Mouse (Mus musculus) small intestine, adult 2 months (tissue): Measurements from ENCODE around the gene Dpyd. TPM values are rescaled to one million over a fixed set of nuclear protein-coding genes. Genes with fewer than 3 reads are reported as not detected.

Source experiments
- H3K27ac ChIP-seq: fragments of 200-500 bp; 2 replicates; pipeline ENCODE4 v1.5.1; 2012; ENCODE audit warnings: low read depth, low read length, control low read depth, inconsistent platforms; ENCODE audit not compliant: insufficient read depth
- H3K27me3 ChIP-seq: fragments of 200-500 bp; 2 replicates; pipeline ENCODE4 v1.6.1; 2012; ENCODE audit warnings: mild to moderate bottlenecking, moderate library complexity, low read length, inconsistent platforms; ENCODE audit not compliant: control insufficient read depth, insufficient read depth
- H3K36me3 ChIP-seq: fragments of 200-500 bp; 2 replicates; pipeline ENCODE4 v1.6.1; 2012; ENCODE audit warnings: mild to moderate bottlenecking, low read length, control low read depth, inconsistent platforms; ENCODE audit not compliant: control insufficient read depth, insufficient read depth
- H3K4me1 ChIP-seq: fragments of 200-500 bp; 2 replicates; pipeline ENCODE4 v1.6.1; 2012; ENCODE audit warnings: low read length, inconsistent platforms, mixed read lengths; ENCODE audit not compliant: control insufficient read depth, insufficient read depth, insufficient read length
- H3K4me3 ChIP-seq: fragments of 200-500 bp; 2 replicates; pipeline ENCODE4 v1.5.1; 2012; ENCODE audit warnings: low read depth, mild to moderate bottlenecking, control low read depth, inconsistent platforms, low read length, moderate library complexity
- CTCF ChIP-seq: fragments of 200-500 bp; IDR thresholded peaks from 2 replicates; pipeline ENCODE4 v1.5.1; 2012; ENCODE audit warnings: low read depth, mild to moderate bottlenecking, control low read depth, inconsistent platforms, low read length, moderate library complexity, mixed read lengths; ENCODE audit not compliant: insufficient replicate concordance, insufficient read length; ENCODE audit errors: extremely low read depth
- POLR2A ChIP-seq: fragments of 200-500 bp; IDR thresholded peaks from 2 replicates; pipeline ENCODE4 v1.6.1; 2012; ENCODE audit warnings: low read depth, mild to moderate bottlenecking, control low read depth, inconsistent platforms, low read length, moderate library complexity
- WGBS: fragments of 180-500 bp; shearing (Covaris S2); methylation state at CpG from one replicate; pipeline ENCODE4 v1.1.7; 2018; 5-methylcytosine and 5-hydroxymethylcytosine counted together
- polyA plus RNA-seq: library from polyadenylated mRNA; depleted of rRNA; stranded (reverse); fragments of >200 nt; gene quantifications from 2 replicates; pipeline ENCODE4 v1.2.3, GENCODE M21; 2012

Dpyd gene
- polyA plus RNA-seq, 1 experiment, result 13.4 TPM

- H3K27ac ChIP-seq, result no peak overlapping the region
- 82% methylated on average over 13 of the region's 13 CpGs for WGBS
- no peaks in the 10 kb centered on the region for H3K27me3 ChIP-seq
- no peak overlapping the region for H3K4me3 ChIP-seq
- H3K36me3 ChIP-seq, result no peaks in the 10 kb centered on the region
- no peaks in the 10 kb centered on the region for H3K4me1 ChIP-seq
- TF ChIP-seq POLR2A, result no peak
Observed at GRCm38 (mm10) chr3:119361555-119362385, 799.8 kb downstream of the Dpyd start.

GRCm38 (mm10) chr3:119362392-119362791, 800.5 kb downstream of the Dpyd start:
- no peaks in the 10 kb centered on the region for H3K27me3 ChIP-seq
- TF ChIP-seq POLR2A, result no peak
- TF ChIP-seq CTCF, result no peak
- no peaks in the 10 kb centered on the region for H3K4me1 ChIP-seq
- WGBS, result 84% methylated on average over 3 of the region's 3 CpGs
- no peak overlapping the region for H3K4me3 ChIP-seq
- H3K27ac ChIP-seq, result no peak overlapping the region
- H3K36me3 ChIP-seq, result no peaks in the 10 kb centered on the region

GRCm38 (mm10) chr3:119368931-119369330, 807.0 kb downstream of the Dpyd start:
- Histone ChIP-seq H3K27me3 (no peaks in the 10 kb centered on the region), H3K4me1 (no peaks in the 10 kb centered on the region), H3K27ac (no peak overlapping the region), H3K4me3 (no peak overlapping the region), H3K36me3 (no peaks in the 10 kb centered on the region)
- 54% methylated on average over 2 of the region's 2 CpGs for WGBS
- TF ChIP-seq CTCF, result no peak
- TF ChIP-seq POLR2A, result no peak

GRCm38 (mm10) chr3:119381119-119381518, 819.2 kb downstream of the Dpyd start:
- H3K27ac ChIP-seq, result no peak overlapping the region
- H3K4me3 ChIP-seq, result no peak overlapping the region
- H3K27me3 ChIP-seq, result no peaks in the 10 kb centered on the region
- WGBS, result 73% methylated on average over 1 of the region's 1 CpGs
- TF ChIP-seq POLR2A (no peak), CTCF (no peak)
- no peaks in the 10 kb centered on the region for H3K4me1 ChIP-seq
- no peaks in the 10 kb centered on the region for H3K36me3 ChIP-seq

- Histone ChIP-seq H3K4me1 (no peaks in the 10 kb centered on the region), H3K27me3 (no peaks in the 10 kb centered on the region), H3K27ac (no peak overlapping the region), H3K4me3 (no peak overlapping the region), H3K36me3 (no peaks in the 10 kb centered on the region)
- WGBS, result 94% methylated on average over 1 of the region's 1 CpGs
- TF ChIP-seq POLR2A (no peak), CTCF (no peak)
Observed at GRCm38 (mm10) chr3:119382395-119382794, 820.5 kb downstream of the Dpyd start.

GRCm38 (mm10) chr3:119387332-119388105, 825.6 kb downstream of the Dpyd start:
- Histone ChIP-seq H3K4me3 (no peak overlapping the region), H3K4me1 (no peaks in the 10 kb centered on the region), H3K36me3 (no peaks in the 10 kb centered on the region), H3K27ac (no peak overlapping the region), H3K27me3 (no peaks in the 10 kb centered on the region)
- WGBS, result 81% methylated on average over 26 of the region's 26 CpGs
- no peak for TF ChIP-seq CTCF

- no peak for TF ChIP-seq CTCF
- no peaks in the 10 kb centered on the region for H3K27me3 ChIP-seq
- WGBS, result 72% methylated on average over 5 of the region's 5 CpGs
Observed at GRCm38 (mm10) chr3:119397205-119397604, 835.3 kb downstream of the Dpyd start.

More at GRCm38 (mm10) chr3:119397205-119397604, 835.3 kb downstream of the Dpyd start:
- no peaks in the 10 kb centered on the region for H3K36me3 ChIP-seq
- no peaks in the 10 kb centered on the region for H3K4me1 ChIP-seq
- H3K27ac ChIP-seq, result no peak overlapping the region
- H3K4me3 ChIP-seq, result no peak overlapping the region
